8 mouse cellular contexts compared by ENCODE assay signal in the genomic region with DNA sequence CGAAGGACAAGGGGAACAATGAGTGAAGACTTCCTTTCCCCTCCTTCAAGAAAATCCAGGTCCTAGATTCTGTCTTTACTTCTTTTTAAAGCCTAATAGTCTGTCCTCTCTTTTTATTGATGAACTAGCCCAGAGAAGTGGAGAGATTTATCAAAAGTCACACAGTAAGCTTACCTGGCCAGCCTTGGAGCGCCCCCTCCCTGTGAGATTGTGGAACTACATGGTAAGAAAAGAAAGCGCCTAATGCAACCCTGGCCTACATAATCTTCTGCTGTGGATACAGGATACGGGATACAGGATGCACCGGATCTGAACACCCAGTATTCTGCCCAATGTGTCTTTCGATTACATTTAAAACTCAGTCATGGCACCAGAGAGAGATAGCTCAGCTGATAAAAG.
DNase-seq lines count a peak whose midpoint lies in the region; ATAC-seq and TF ChIP-seq lines count a peak whose summit lies in the region.

No protein-coding gene starts in this region.

- H3K4me1 ChIP-seq in heart, embryonic 14.5 days (ENCODE audit: control insufficient read depth in 2 of 2, insufficient read depth in 2 of 2, low read length in 2 of 2), result peaks cover 0 to 4% of the 10 kb centered on the region in 2 experiments; a peak in 1 of 4 replicates
- peaks cover 6% of the 10 kb centered on the region; the same call in 1 of the 2 replicates for H3K4me1 ChIP-seq in thymus, adult 2 months (replicated peaks; ENCODE audit: control insufficient read depth, insufficient read depth, low read length)
- H3K4me1 ChIP-seq in limb, embryonic 14.5 days (ENCODE audit: control insufficient read depth, insufficient read depth, low read length), result peaks cover 44% of the 10 kb centered on the region

- peak overlapping the region; percentile 6 for H3K4me2 ChIP-seq in heart, embryonic 14.5 days (ENCODE audit: low read length)
- H3K4me2 ChIP-seq in limb, embryonic 14.5 days (replicated peaks; ENCODE audit: low read depth, low read length, severe bottlenecking), result peak overlapping the region; percentile 20; the same call in 1 of the 2 replicates

- no peak for TF ChIP-seq POLR2A in thymus, adult 2 months (IDR thresholded peaks at IDR 0.05; ENCODE audit: control insufficient read depth, extremely low read depth, insufficient read depth, low read length, poor library complexity)
- no peak for TF ChIP-seq POLR2A in limb, embryonic 14.5 days (IDR thresholded peaks at IDR 0.05; ENCODE audit: borderline replicate concordance, extremely low read depth, insufficient read depth, insufficient read length)

- H3K27me3 ChIP-seq in heart, embryonic 14.5 days (ENCODE audit: control insufficient read depth, insufficient read depth, low read length), result peaks cover 17% of the 10 kb centered on the region; the same call in 1 of the 2 replicates
- no peaks in the 10 kb centered on the region for H3K27me3 ChIP-seq in thymus, adult 2 months (ENCODE audit: control insufficient read depth, insufficient read depth, low read length)
- peaks cover 12% of the 10 kb centered on the region; the same call in 1 of the 2 replicates for H3K27me3 ChIP-seq in limb, embryonic 14.5 days (ENCODE audit: control insufficient read depth, insufficient read depth, low read length)

- no peak overlapping the region for H3K9ac ChIP-seq in heart, embryonic 14.5 days (ENCODE audit: low read length)
- no peak overlapping the region for H3K9ac ChIP-seq in limb, embryonic 14.5 days (ENCODE audit: low read depth, low read length, severe bottlenecking)

- no peak for DNase-seq in heart, postnatal 36 days
- peak; percentile 35 for DNase-seq in thymus, adult 2 months
- DNase-seq in thymus, adult 18-20 months, result no peak
- DNase-seq in limb, embryonic 14.5 days (ENCODE audit: low spot score), result no peak
- no peak for DNase-seq in adipocyte (ENCODE audit: low spot score)
- no peak for DNase-seq in cerebellum, postnatal 14 days

- no peak for TF ChIP-seq CTCF in thymus, adult 2 months (IDR thresholded peaks at IDR 0.05; ENCODE audit: borderline replicate concordance, control insufficient read depth, extremely low read depth, insufficient read depth, low read length, poor library complexity)

- H3K27ac ChIP-seq in heart, embryonic 14.5 days (replicated peaks in 1 of 2; ENCODE audit: control insufficient read depth in 1 of 2, insufficient read depth in 1 of 2, low read depth in 2 of 2, low read length in 2 of 2), result no peak overlapping the region
- H3K27ac ChIP-seq in thymus, adult 2 months (ENCODE audit: control insufficient read depth, insufficient read depth, low read length), result no peak overlapping the region
- no peak overlapping the region for H3K27ac ChIP-seq in limb, embryonic 14.5 days (replicated peaks; ENCODE audit: low read depth, low read length)

- WGBS in heart, embryonic 14.5 days, result 55% methylated on average over 6 of the region's 6 CpGs
- WGBS in thymus, adult 2 months, result 71% methylated on average over 6 of the region's 6 CpGs
- WGBS in limb, embryonic 14.5 days, result 63% methylated on average over 6 of the region's 6 CpGs

- intact Hi-C loops in heart, postnatal 36 days (cut with DNase I), result no loop called here

- no peaks in the 10 kb centered on the region for H3K9me3 ChIP-seq in heart, embryonic 14.5 days (ENCODE audit: control insufficient read depth, low read length)
- no peaks in the 10 kb centered on the region for H3K9me3 ChIP-seq in limb, embryonic 14.5 days (ENCODE audit: control insufficient read depth, low read length)

- no peak overlapping the region for H3K4me3 ChIP-seq in heart, embryonic 14.5 days (ENCODE audit: control insufficient read depth in 1 of 2, insufficient read depth in 1 of 2, low read depth in 1 of 2, low read length in 2 of 2)
- no peak overlapping the region for H3K4me3 ChIP-seq in thymus, adult 2 months (ENCODE audit: control insufficient read depth, insufficient read depth, low read length)
- no peak overlapping the region for H3K4me3 ChIP-seq in limb, embryonic 14.5 days (replicated peaks; ENCODE audit: low read length)

- H3K36me3 ChIP-seq in heart, embryonic 14.5 days (ENCODE audit: control insufficient read depth, insufficient read depth, low read length), result no peaks in the 10 kb centered on the region
- no peaks in the 10 kb centered on the region for H3K36me3 ChIP-seq in thymus, adult 2 months (ENCODE audit: control insufficient read depth, insufficient read depth, low read length)
- no peaks in the 10 kb centered on the region for H3K36me3 ChIP-seq in limb, embryonic 14.5 days (ENCODE audit: control insufficient read depth, insufficient read depth, low read length)

- ATAC-seq in heart, embryonic 14.5 days (ENCODE audit: insufficient number of reproducible peaks, insufficient read depth, low FRiP score, low read depth), result no peak
- no peak for ATAC-seq in limb, embryonic 14.5 days (ENCODE audit: low FRiP score, low read depth)
- no peak for ATAC-seq in monocyte, adult 5-6 weeks (replicated peaks; ENCODE audit: insufficient number of reproducible peaks, low FRiP score, low TSS enrichment, poor library complexity, severe bottlenecking)
